Mouse (Mus musculus): ENCODE data around the gene Zranb1. TPM values are rescaled to one million over a fixed set of nuclear protein-coding genes. Genes with fewer than 3 reads are reported as not detected.

Zranb1 gene
- polyA plus RNA-seq, 1 experiment = 2.6 TPM

- H3K4me3 ChIP-seq (ENCODE audit: low read depth, low read length) = no peak overlapping the region
- 70% methylated on average over 3 of the region's 3 CpGs for WGBS
- no peaks in the 10 kb centered on the region for H3K27me3 ChIP-seq (ENCODE audit: control insufficient read depth, insufficient read depth, low read length)
- no peaks in the 10 kb centered on the region for H3K4me1 ChIP-seq (ENCODE audit: control insufficient read depth, insufficient read depth, insufficient read length, low read length)
- H3K36me3 ChIP-seq (ENCODE audit: control insufficient read depth, insufficient read depth, low read length) = peaks cover 37% of the 10 kb centered on the region
- H3K27ac ChIP-seq (ENCODE audit: insufficient read depth, low read depth, low read length) = no peak overlapping the region
- TF ChIP-seq CTCF (IDR thresholded peaks at IDR 0.05; ENCODE audit: extremely low read depth, insufficient read length, insufficient replicate concordance, low read depth, low read length) (no peak), POLR2A (IDR thresholded peaks at IDR 0.05; ENCODE audit: low read depth, low read length) (no peak)
These were observed 51.7 kb downstream of the Zranb1 start for GRCm38 (mm10) chr7:132982639-132983038.

DNA sequence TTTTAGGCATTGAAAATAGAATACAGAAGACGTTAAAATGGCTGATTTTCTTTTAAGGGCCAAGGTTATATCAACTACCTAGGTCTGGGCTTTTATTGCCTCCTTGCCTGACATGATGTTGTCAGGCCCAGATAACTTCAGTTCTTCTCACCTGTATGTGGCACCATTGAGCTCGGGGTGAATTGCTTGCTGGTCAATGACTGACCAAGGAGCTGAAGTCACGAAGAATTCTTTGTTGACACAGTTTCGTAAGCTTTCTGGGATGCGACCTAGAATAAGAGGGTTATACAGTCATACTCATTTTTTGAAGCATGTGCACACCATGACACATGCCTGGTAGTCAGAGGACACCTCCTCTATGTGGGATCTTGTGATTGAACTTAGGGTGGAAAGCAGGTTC, 58.9 kb downstream of the Zranb1 start:
- WGBS = 66% methylated on average over 5 of the region's 5 CpGs
- H3K4me3 ChIP-seq (ENCODE audit: low read depth, low read length) = no peak overlapping the region
- TF ChIP-seq CTCF (IDR thresholded peaks at IDR 0.05; ENCODE audit: extremely low read depth, insufficient read length, insufficient replicate concordance, low read depth, low read length) = no peak
- TF ChIP-seq POLR2A (IDR thresholded peaks at IDR 0.05; ENCODE audit: low read depth, low read length) = no peak
- no peaks in the 10 kb centered on the region for H3K27me3 ChIP-seq (ENCODE audit: control insufficient read depth, insufficient read depth, low read length)
- peaks cover 54% of the 10 kb centered on the region for H3K36me3 ChIP-seq (ENCODE audit: control insufficient read depth, insufficient read depth, low read length)
- H3K27ac ChIP-seq (ENCODE audit: insufficient read depth, low read depth, low read length) = no peak overlapping the region
- H3K4me1 ChIP-seq (ENCODE audit: control insufficient read depth, insufficient read depth, insufficient read length, low read length) = no peaks in the 10 kb centered on the region

DNA sequence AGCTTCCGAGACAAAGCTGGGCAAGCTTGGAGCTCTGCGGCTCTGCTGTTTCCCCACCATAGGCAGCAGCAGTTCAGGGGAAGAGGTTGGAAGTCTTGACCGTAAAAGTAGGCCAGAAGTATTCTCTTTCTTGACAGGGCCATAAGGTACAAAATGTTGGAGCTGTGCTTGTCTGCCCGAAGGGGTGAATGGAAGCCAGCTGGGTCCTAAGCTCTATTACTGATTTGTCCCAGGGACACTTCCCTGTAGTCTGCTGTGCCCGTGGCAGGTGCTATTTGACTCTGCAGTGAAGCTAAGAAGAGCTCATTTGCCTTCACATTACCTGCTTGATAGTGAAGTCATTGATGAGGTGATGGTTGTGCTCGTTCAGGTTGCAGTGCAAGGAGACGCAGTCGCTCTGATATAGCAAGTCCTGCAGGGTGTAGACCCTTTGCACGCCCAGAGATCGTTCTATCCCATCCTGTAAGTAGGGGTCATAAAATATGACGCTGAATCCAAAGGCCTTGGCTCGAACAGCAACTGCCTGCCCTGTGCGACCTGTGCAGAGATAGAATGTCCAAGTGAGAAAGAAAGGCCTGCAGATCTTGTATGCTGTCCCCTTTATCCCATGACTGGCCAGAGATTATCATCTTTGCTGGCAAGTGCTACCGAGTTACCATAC, 60.4 kb downstream of the Zranb1 start:
- Histone ChIP-seq H3K36me3 (ENCODE audit: control insufficient read depth, insufficient read depth, low read length) (peaks cover 53% of the 10 kb centered on the region), H3K27ac (ENCODE audit: insufficient read depth, low read depth, low read length) (no peak overlapping the region), H3K4me3 (ENCODE audit: low read depth, low read length) (no peak overlapping the region), H3K27me3 (ENCODE audit: control insufficient read depth, insufficient read depth, low read length) (no peaks in the 10 kb centered on the region), H3K4me1 (ENCODE audit: control insufficient read depth, insufficient read depth, insufficient read length, low read length) (no peaks in the 10 kb centered on the region)
- TF ChIP-seq POLR2A (IDR thresholded peaks at IDR 0.05; ENCODE audit: low read depth, low read length) = no peak
- WGBS = 75% methylated on average over 14 of the region's 14 CpGs

DNA sequence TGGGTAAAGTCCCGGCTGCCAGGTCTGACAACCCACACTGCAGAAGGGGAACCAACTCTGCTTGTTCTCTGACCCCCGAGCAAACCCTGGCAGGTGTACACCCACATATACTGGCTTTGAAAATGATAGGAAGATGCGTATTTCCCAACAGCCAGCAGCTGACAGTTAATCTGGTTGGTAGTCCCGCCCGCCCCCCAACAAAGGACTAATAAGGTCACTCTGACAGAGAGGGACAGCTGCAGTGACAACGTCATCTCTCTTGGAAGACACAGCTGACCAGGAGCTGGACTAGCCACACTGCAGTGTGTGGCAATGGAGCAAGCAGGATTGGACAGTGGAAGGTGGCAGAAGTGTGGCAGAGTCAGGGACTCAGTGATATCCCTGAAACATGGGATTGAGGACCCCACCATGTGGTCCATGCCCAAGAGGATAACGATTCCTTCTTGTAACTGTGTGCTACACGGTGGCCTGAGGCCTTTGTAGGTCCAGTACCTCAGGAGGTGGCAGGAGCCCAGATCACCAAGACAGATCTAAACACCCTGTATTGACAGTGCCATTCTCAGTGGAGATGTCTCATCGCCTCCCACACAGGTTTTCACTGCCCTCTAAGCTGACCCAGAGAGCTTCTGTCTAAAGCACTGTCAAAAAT, 62.1 kb downstream of the Zranb1 start:
- no peak for TF ChIP-seq CTCF (IDR thresholded peaks at IDR 0.05; ENCODE audit: extremely low read depth, insufficient read length, insufficient replicate concordance, low read depth, low read length)
- no peak for TF ChIP-seq POLR2A (IDR thresholded peaks at IDR 0.05; ENCODE audit: low read depth, low read length)
- H3K4me3 ChIP-seq (ENCODE audit: low read depth, low read length) = no peak overlapping the region
- 87% methylated on average over 9 of the region's 9 CpGs for WGBS
- no peaks in the 10 kb centered on the region for H3K4me1 ChIP-seq (ENCODE audit: control insufficient read depth, insufficient read depth, insufficient read length, low read length)
- H3K27me3 ChIP-seq (ENCODE audit: control insufficient read depth, insufficient read depth, low read length) = no peaks in the 10 kb centered on the region
- no peak overlapping the region for H3K27ac ChIP-seq (ENCODE audit: insufficient read depth, low read depth, low read length)
- peaks cover 56% of the 10 kb centered on the region for H3K36me3 ChIP-seq (ENCODE audit: control insufficient read depth, insufficient read depth, low read length)

- 84% methylated on average over 8 of the region's 8 CpGs for WGBS
- no peak overlapping the region for H3K27ac ChIP-seq (ENCODE audit: insufficient read depth, low read depth, low read length)
- no peaks in the 10 kb centered on the region for H3K27me3 ChIP-seq (ENCODE audit: control insufficient read depth, insufficient read depth, low read length)
- H3K4me3 ChIP-seq (ENCODE audit: low read depth, low read length) = no peak overlapping the region
- no peaks in the 10 kb centered on the region for H3K4me1 ChIP-seq (ENCODE audit: control insufficient read depth, insufficient read depth, insufficient read length, low read length)
- no peak for TF ChIP-seq POLR2A (IDR thresholded peaks at IDR 0.05; ENCODE audit: low read depth, low read length)
- TF ChIP-seq CTCF (IDR thresholded peaks at IDR 0.05; ENCODE audit: extremely low read depth, insufficient read length, insufficient replicate concordance, low read depth, low read length) = no peak
- peaks cover 57% of the 10 kb centered on the region for H3K36me3 ChIP-seq (ENCODE audit: control insufficient read depth, insufficient read depth, low read length)
These were observed 63.2 kb downstream of the Zranb1 start for GRCm38 (mm10) chr7:132994120-132994519.

- Histone ChIP-seq H3K36me3 (ENCODE audit: control insufficient read depth, insufficient read depth, low read length) (peaks cover 52% of the 10 kb centered on the region), H3K27ac (ENCODE audit: insufficient read depth, low read depth, low read length) (no peak overlapping the region), H3K4me1 (ENCODE audit: control insufficient read depth, insufficient read depth, insufficient read length, low read length) (no peaks in the 10 kb centered on the region), H3K4me3 (ENCODE audit: low read depth, low read length) (no peak overlapping the region), H3K27me3 (ENCODE audit: control insufficient read depth, insufficient read depth, low read length) (no peaks in the 10 kb centered on the region)
- no peak for TF ChIP-seq POLR2A (IDR thresholded peaks at IDR 0.05; ENCODE audit: low read depth, low read length)
- no peak for TF ChIP-seq CTCF (IDR thresholded peaks at IDR 0.05; ENCODE audit: extremely low read depth, insufficient read length, insufficient replicate concordance, low read depth, low read length)
- WGBS = 78% methylated on average over 6 of the region's 6 CpGs
These were observed 63.8 kb downstream of the Zranb1 start for GRCm38 (mm10) chr7:132994628-132995191.

DNA sequence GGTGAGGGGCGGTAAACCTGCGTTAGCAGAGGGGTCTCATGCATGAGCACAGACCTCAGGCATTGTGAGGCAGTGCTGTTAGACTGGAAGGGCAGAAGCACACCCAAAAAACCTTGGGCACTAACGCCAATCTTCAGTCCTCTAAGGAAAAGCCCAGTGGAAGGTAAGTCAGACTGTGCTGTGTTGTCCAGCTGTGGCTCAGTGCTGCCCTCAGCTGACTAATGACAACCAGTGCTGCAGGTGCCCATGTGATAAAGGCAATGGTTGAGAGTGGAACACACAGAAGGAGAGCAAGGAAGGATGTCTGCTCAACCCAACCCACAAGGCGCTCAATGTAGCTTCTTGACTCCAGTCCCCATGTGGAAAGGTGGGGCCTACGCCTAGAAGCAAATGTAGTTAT, 65.4 kb downstream of the Zranb1 start:
- H3K27ac ChIP-seq (ENCODE audit: insufficient read depth, low read depth, low read length) = no peak overlapping the region
- 87% methylated on average over 5 of the region's 5 CpGs for WGBS
- no peak for TF ChIP-seq POLR2A (IDR thresholded peaks at IDR 0.05; ENCODE audit: low read depth, low read length)
- peak; percentile 45; the same call in 1 of the 2 replicates for TF ChIP-seq CTCF (IDR thresholded peaks at IDR 0.05; ENCODE audit: extremely low read depth, insufficient read length, insufficient replicate concordance, low read depth, low read length)
- no peak overlapping the region for H3K4me3 ChIP-seq (ENCODE audit: low read depth, low read length)
- no peaks in the 10 kb centered on the region for H3K27me3 ChIP-seq (ENCODE audit: control insufficient read depth, insufficient read depth, low read length)
- H3K36me3 ChIP-seq (ENCODE audit: control insufficient read depth, insufficient read depth, low read length) = peaks cover 39% of the 10 kb centered on the region
- no peaks in the 10 kb centered on the region for H3K4me1 ChIP-seq (ENCODE audit: control insufficient read depth, insufficient read depth, insufficient read length, low read length)

All from small intestine, adult 2 months (tissue).